In the genomic region with DNA sequence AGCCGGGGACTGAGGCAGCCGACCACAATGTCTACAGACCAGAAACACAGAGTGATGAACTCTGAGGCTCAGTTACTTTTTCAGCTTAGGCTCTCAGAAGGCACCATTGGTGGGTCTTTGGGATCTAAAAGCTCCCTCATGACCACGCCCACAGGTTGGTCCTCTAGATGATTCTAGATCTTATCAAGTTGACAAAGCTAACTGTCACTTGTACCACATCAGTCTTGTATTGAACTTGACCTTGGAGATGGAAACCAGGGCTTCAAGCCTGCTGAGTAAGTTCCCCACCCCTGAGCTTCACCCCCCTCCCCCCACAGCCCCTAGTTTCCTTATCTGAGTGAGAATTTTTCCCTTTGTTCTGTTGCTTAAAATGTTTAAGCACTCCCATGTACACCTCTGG, we compare ENCODE assay signal across 20 mouse cellular contexts. TPM values are rescaled to one million over a fixed set of nuclear protein-coding genes. Genes with fewer than 3 reads are reported as not detected.
"Had no signal": no experiment of that assay in that cellular context is flagged by ENCODE, and none has a peak within 500 bp of the region (broad histone marks: within the 10 kb centered on the region; RNA-seq: fewer than 3 reads in every experiment).

No protein-coding gene starts in this region.

- H3K4me2 ChIP-seq: liver, embryonic 11.5 days; liver, embryonic 13.5 days; liver, embryonic 15.5 days; lung, embryonic 15.5 days; midbrain, embryonic 12.5 days; neural tube, embryonic 12.5 days had no signal

- H3K27me3 ChIP-seq: lung, embryonic 15.5 days had no signal

- H3K9me3 ChIP-seq: liver, embryonic 13.5 days; liver, embryonic 15.5 days; lung, embryonic 15.5 days; midbrain, embryonic 12.5 days; neural tube, embryonic 12.5 days had no signal

- H3K9ac ChIP-seq: liver, embryonic 13.5 days; liver, embryonic 15.5 days; liver, postnatal 0 days; lung, embryonic 15.5 days; midbrain, embryonic 12.5 days; neural tube, embryonic 12.5 days had no signal

- H3K27ac ChIP-seq: liver, embryonic 13.5 days; liver, embryonic 15.5 days; lung, embryonic 15.5 days; macrophage; midbrain, embryonic 12.5 days; neural tube, embryonic 12.5 days had no signal

- H3K4me1 ChIP-seq: liver, embryonic 13.5 days; liver, embryonic 15.5 days had no signal

- ATAC-seq: liver, postnatal 0 days; lung, postnatal 0 days had no signal

- H3K4me3 ChIP-seq: liver, embryonic 13.5 days; liver, embryonic 15.5 days; lung, embryonic 15.5 days; megakaryocyte, embryonic 14.5 days; midbrain, embryonic 12.5 days; neural tube, embryonic 12.5 days had no signal

- H3K36me3 ChIP-seq: liver, embryonic 13.5 days; liver, embryonic 15.5 days; lung, embryonic 15.5 days; midbrain, embryonic 12.5 days; neural tube, embryonic 12.5 days had no signal

- DNase-seq: liver, embryonic 13.5 days; liver, postnatal 0 days; lung, adult 2 months; lung, postnatal 14 days; lung, postnatal 36 days; midbrain, embryonic 14.5 days; right cerebral cortex, postnatal 14 days; spleen, adult 18-20 months; thymus, adult 18-20 months had no signal

RNA-seq across cellular contexts. Expression of gene Syt13, which starts 29.5 kb away (rescaled TPM):
- total RNA-seq: megakaryocyte progenitor cell, adult 5-6 weeks; monocyte, adult 5-6 weeks; neutrophil, adult 5-6 weeks had no signal
